7 mouse cellular contexts compared by ENCODE assay signal in genomic region chr5:121711174-121711927, GRCm38 (mm10). TPM values are rescaled to one million over a fixed set of nuclear protein-coding genes. Genes with fewer than 3 reads are reported as not detected.
DNase-seq lines count a peak whose midpoint lies in the region; ATAC-seq lines count a peak whose summit lies in the region.

TSS of gene Atxn2 (plus strand) at chr5:121711337.

- H3K27me3 ChIP-seq in embryonic facial prominence, embryonic 11.5 days (ENCODE audit: control insufficient read depth, insufficient read depth, low read length): no peaks in the 10 kb centered on the region
- no peaks in the 10 kb centered on the region for H3K27me3 ChIP-seq in limb, embryonic 10.5 days (ENCODE audit: low read depth, poor library complexity, severe bottlenecking)
- no peaks in the 10 kb centered on the region for H3K27me3 ChIP-seq in midbrain, embryonic 12.5 days

- peak; percentile 75 for ATAC-seq in embryonic facial prominence, embryonic 11.5 days (replicated peaks; ENCODE audit: insufficient number of reproducible peaks, low FRiP score, low TSS enrichment, low read depth)
- peak; percentile 83 for ATAC-seq in midbrain, embryonic 12.5 days (ENCODE audit: low FRiP score, low read depth)

- peak within 1 kb of the TSS; percentile 97 for H3K9ac ChIP-seq in embryonic facial prominence, embryonic 11.5 days (replicated peaks; ENCODE audit: low read length)
- H3K9ac ChIP-seq in midbrain, embryonic 12.5 days (replicated peaks): peak within 1 kb of the TSS; percentile 99

- H3K4me1 ChIP-seq in embryonic facial prominence, embryonic 11.5 days (ENCODE audit: control insufficient read depth, insufficient read depth, low read length): no peaks in the 10 kb centered on the region
- H3K4me1 ChIP-seq in limb, embryonic 10.5 days: peaks cover 44% of the 10 kb centered on the region
- H3K4me1 ChIP-seq in midbrain, embryonic 12.5 days: peaks cover 33% of the 10 kb centered on the region

- DNase-seq in adrenal gland, postnatal 14 days: peak; percentile 94
- DNase-seq in embryonic facial prominence, embryonic 11.5 days (ENCODE audit: low spot score): peak; percentile 88
- DNase-seq in heart, adult 11 months: peak; percentile 100
- DNase-seq in kidney, adult 18-20 months: peak; percentile 89
- peak; percentile 91 for DNase-seq in limb, embryonic 10.5 days (ENCODE audit: low spot score)
- DNase-seq in skeletal muscle tissue, adult 2 months (ENCODE audit: low read depth, low spot score): peak; percentile 82

- H3K27ac ChIP-seq in embryonic facial prominence, embryonic 11.5 days (replicated peaks; ENCODE audit: low read depth, low read length): peak within 1 kb of the TSS; percentile 94
- peak within 1 kb of the TSS; percentile 97 for H3K27ac ChIP-seq in limb, embryonic 10.5 days
- H3K27ac ChIP-seq in midbrain, embryonic 12.5 days (replicated peaks): peak within 1 kb of the TSS; percentile 98

- H3K9me3 ChIP-seq in embryonic facial prominence, embryonic 11.5 days (replicated peaks; ENCODE audit: control insufficient read depth, low read length): no peaks in the 10 kb centered on the region
- no peaks in the 10 kb centered on the region for H3K9me3 ChIP-seq in limb, embryonic 10.5 days (replicated peaks)
- H3K9me3 ChIP-seq in midbrain, embryonic 12.5 days: no peaks in the 10 kb centered on the region

- H3K4me3 ChIP-seq in embryonic facial prominence, embryonic 11.5 days (ENCODE audit: low read depth, low read length): peak within 1 kb of the TSS; percentile 99
- peak within 1 kb of the TSS; percentile 99 for H3K4me3 ChIP-seq in limb, embryonic 10.5 days
- H3K4me3 ChIP-seq in midbrain, embryonic 12.5 days: peak within 1 kb of the TSS; percentile 99

- H3K36me3 ChIP-seq in embryonic facial prominence, embryonic 11.5 days (replicated peaks; ENCODE audit: control insufficient read depth, insufficient read depth, low read depth, low read length): no peaks in the 10 kb centered on the region
- H3K36me3 ChIP-seq in limb, embryonic 10.5 days: peaks cover 12% of the 10 kb centered on the region; the same call in 1 of the 2 replicates
- H3K36me3 ChIP-seq in midbrain, embryonic 12.5 days: no peaks in the 10 kb centered on the region

- WGBS in embryonic facial prominence, embryonic 11.5 days: under 1% methylated on average over 86 of the region's 103 CpGs
- 6% methylated on average over 97 of the region's 103 CpGs for WGBS in limb, embryonic 10.5 days
- WGBS in midbrain, embryonic 12.5 days: under 1% methylated on average over 60 of the region's 103 CpGs

- H3K4me2 ChIP-seq in embryonic facial prominence, embryonic 11.5 days (ENCODE audit: low read depth, low read length): peak within 1 kb of the TSS; percentile 86
- H3K4me2 ChIP-seq in midbrain, embryonic 12.5 days (replicated peaks): peak within 1 kb of the TSS; percentile 89

RNA-seq across cellular contexts. Expression of gene Atxn2, which starts in this region (rescaled TPM):
- total RNA-seq in adrenal gland, postnatal 14 days (2021): 170 and 187 TPM in 2 replicates
- 57.6 and 61.5 TPM in 2 replicates for polyA plus RNA-seq in embryonic facial prominence, embryonic 11.5 days (2014; fragmentation: Nextera tagmentation; extraction: Ambion mirVana)
- 40.2 and 52.6 TPM in 2 replicates for polyA plus RNA-seq in limb, embryonic 10.5 days (2016; fragmentation: Nextera tagmentation; extraction: Ambion mirVana)
- polyA plus RNA-seq in midbrain, embryonic 12.5 days (2016; fragmentation: Nextera tagmentation; extraction: Ambion mirVana): 68.1 and 77.6 TPM in 2 replicates

Comparison
In these comparisons a context has a peak if more than half of its experiments do, and no peak if none do; other contexts are left out.
1. Peak in every context shown above with its lines: DNase-seq, ATAC-seq, H3K4me3 ChIP-seq and H3K27ac ChIP-seq.